Mouse (Mus musculus) embryonic fibroblast, embryonic 13.5 days (primary cell): ENCODE data around the gene Npas1.
A peak's percentile ranks its signal among the peaks of the same experiment; 100 is the strongest.

ENCODE experiments used
- CTCF ChIP-seq: IDR thresholded peaks from 2 replicates; pipeline ENCODE4 v1.5.1; 2011; ENCODE audit warnings: mild to moderate bottlenecking, control low read depth, low read length, moderate library complexity, borderline replicate concordance; ENCODE audit not compliant: insufficient read depth
- POLR2A ChIP-seq: IDR thresholded peaks from 2 replicates; pipeline ENCODE4 v1.6.1; 2011; ENCODE audit warnings: low read depth, mild to moderate bottlenecking, control low read depth, low read length, moderate library complexity

DNA sequence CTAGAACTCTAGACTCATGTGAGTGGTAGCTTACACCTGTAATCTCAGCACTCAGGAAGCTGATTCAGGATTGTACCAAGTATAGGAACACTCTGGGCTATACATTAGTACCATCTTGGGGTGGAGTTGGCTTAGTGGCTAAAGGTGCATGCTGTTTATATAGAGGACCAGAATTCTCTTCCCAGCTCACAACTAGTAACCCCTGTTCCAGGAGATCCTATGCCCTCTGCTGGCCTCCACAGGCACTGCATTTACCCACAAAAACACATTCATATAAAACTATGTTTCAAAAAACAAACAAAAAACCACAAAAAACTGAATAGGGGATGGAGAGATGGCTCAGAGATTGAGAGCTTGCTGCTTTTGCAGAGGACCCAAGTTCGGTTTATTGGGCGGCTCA lies 15.8 kb upstream of the Npas1 start:
- no peak for TF ChIP-seq POLR2A
- peak; percentile 28; the same call in 1 of the 2 replicates for TF ChIP-seq CTCF
